Mouse (Mus musculus) liver, embryonic 16.5 days (tissue): Measurements from ENCODE around the gene Abhd10. TPM values are rescaled to one million over a fixed set of nuclear protein-coding genes. Genes with fewer than 3 reads are reported as not detected.
A peak's percentile ranks its signal among the peaks of the same experiment; 100 is the strongest.

Experiments
- ATAC-seq: fragments of 200-750 bp; cut with Nextera tagmentation; 2 replicates; pipeline ENCODE4 v1.8.0; 2017; ENCODE audit warnings: low read depth, mild to moderate bottlenecking, moderate number of reproducible peaks, moderate library complexity
- H3K27ac ChIP-seq: fragments of 300-500 bp; sonication (generic); 2 replicates; pipeline ENCODE4 v1.5.1; 2014; ENCODE audit warnings: mild to moderate bottlenecking, low read length
- H3K27me3 ChIP-seq: fragments of 300-500 bp; sonication (generic); 2 replicates; pipeline ENCODE4 v1.6.1; 2014; ENCODE audit warnings: low read depth, low read length, mixed read lengths; ENCODE audit not compliant: control insufficient read depth, insufficient read depth
- H3K36me3 ChIP-seq: fragments of 300-500 bp; sonication (generic); 2 replicates; pipeline ENCODE4 v1.6.1; 2014; ENCODE audit warnings: mild to moderate bottlenecking; ENCODE audit not compliant: control insufficient read depth, insufficient read depth
- H3K4me1 ChIP-seq: fragments of 300-500 bp; sonication (generic); 2 replicates; pipeline ENCODE4 v1.6.1; 2014; ENCODE audit warnings: low read depth, low read length, mixed read lengths; ENCODE audit not compliant: control insufficient read depth
- H3K4me2 ChIP-seq: fragments of 300-500 bp; sonication (generic); 2 replicates; pipeline ENCODE4 v1.6.1; 2014; ENCODE audit warnings: low read depth, low read length, mixed read lengths
- H3K4me3 ChIP-seq: fragments of 300-500 bp; sonication (generic); 2 replicates; pipeline ENCODE4 v1.5.1; 2014; ENCODE audit warnings: low read depth, mild to moderate bottlenecking, low read length
- H3K9ac ChIP-seq: fragments of 300-500 bp; sonication (generic); 2 replicates; pipeline ENCODE4 v1.6.1; 2014; ENCODE audit warnings: low read depth, low read length
- H3K9me3 ChIP-seq: fragments of 300-500 bp; sonication (generic); replicated peaks from 2 replicates; pipeline ENCODE4 v1.6.1; 2016; ENCODE audit warnings: low read length; ENCODE audit not compliant: control insufficient read depth
- WGBS: fragments of 180-500 bp; shearing (Covaris S2); extraction: QIAGEN DNeasy Blood & Tissue Kit; methylation state at CpG from one replicate; pipeline ENCODE4 v1.1.7; 2014; ENCODE audit not compliant: insufficient replicate concordance; 5-methylcytosine and 5-hydroxymethylcytosine counted together
- polyA plus RNA-seq: library from polyadenylated mRNA; unstranded; fragments of >200 nt; fragmentation: Nextera tagmentation; extraction: Ambion mirVana; gene quantifications from 2 replicates; pipeline ENCODE4 v1.2.1, GENCODE M21; 2015

Abhd10 gene
- polyA plus RNA-seq, 1 experiment from 2014 or later, result 13.6 TPM

GRCm38 (mm10) chr16:45743591-45744144 lies 913 bp upstream of the Abhd10 start:
- no peak overlapping the region for H3K27ac ChIP-seq
- ATAC-seq, result no peak
- no peaks in the 10 kb centered on the region for H3K9me3 ChIP-seq
- H3K4me2 ChIP-seq, result no peak overlapping the region
- no peak overlapping the region for H3K9ac ChIP-seq
- H3K27me3 ChIP-seq, result no peaks in the 10 kb centered on the region
- WGBS, result 74% methylated on average over 4 of the region's 4 CpGs
- peaks cover 9% of the 10 kb centered on the region for H3K4me1 ChIP-seq
- H3K4me3 ChIP-seq, result no peak overlapping the region
- H3K36me3 ChIP-seq, result no peaks in the 10 kb centered on the region

GRCm38 (mm10) chr16:45737880-45738279 lies 4.9 kb downstream of the Abhd10 start:
- no peak overlapping the region for H3K9ac ChIP-seq
- no peak for ATAC-seq
- H3K36me3 ChIP-seq, result peaks cover 11% of the 10 kb centered on the region
- no peak overlapping the region for H3K4me3 ChIP-seq
- WGBS, result 73% methylated on average over 8 of the region's 8 CpGs
- H3K27me3 ChIP-seq, result no peaks in the 10 kb centered on the region
- peaks cover 2% of the 10 kb centered on the region; the same call in 1 of the 2 replicates for H3K4me1 ChIP-seq
- H3K27ac ChIP-seq, result no peak overlapping the region
- H3K9me3 ChIP-seq, result no peaks in the 10 kb centered on the region
- H3K4me2 ChIP-seq, result no peak overlapping the region

- no peaks in the 10 kb centered on the region for H3K9me3 ChIP-seq
- H3K36me3 ChIP-seq, result peaks cover 14% of the 10 kb centered on the region
- WGBS, result 62% methylated on average over 3 of the region's 3 CpGs
- H3K9ac ChIP-seq, result no peak overlapping the region
- H3K4me1 ChIP-seq, result 0 out of 2 replicates have a peak, but pooled peaks cover 2% of the 10 kb centered on the region
- no peak for ATAC-seq
- H3K4me3 ChIP-seq, result no peak overlapping the region
- H3K4me2 ChIP-seq, result no peak overlapping the region
- no peak overlapping the region for H3K27ac ChIP-seq
- H3K27me3 ChIP-seq, result no peaks in the 10 kb centered on the region
Observed at GRCm38 (mm10) chr16:45736724-45737123, 6.0 kb downstream of the Abhd10 start.

GRCm38 (mm10) chr16:45729163-45729562 lies 13.6 kb downstream of the Abhd10 start:
- Histone ChIP-seq H3K36me3 (peaks cover 13% of the 10 kb centered on the region), H3K4me3 (no peak overlapping the region), H3K27ac (no peak overlapping the region), H3K27me3 (peaks cover 8% of the 10 kb centered on the region), H3K9ac (no peak overlapping the region), H3K4me1 (no peaks in the 10 kb centered on the region; the same call in 1 of the 2 replicates), H3K4me2 (no peak overlapping the region), H3K9me3 (no peaks in the 10 kb centered on the region)
- peak; percentile 51; the same call in 1 of the 2 replicates for ATAC-seq
- 70% methylated on average over 5 of the region's 5 CpGs for WGBS

- peaks cover 14% of the 10 kb centered on the region for H3K27me3 ChIP-seq
- H3K4me3 ChIP-seq, result peak overlapping the region; percentile 46
- H3K36me3 ChIP-seq, result no peaks in the 10 kb centered on the region
- peak overlapping the region; percentile 61 for H3K4me2 ChIP-seq
- 4% methylated on average over 10 of the region's 10 CpGs for WGBS
- H3K9me3 ChIP-seq, result no peaks in the 10 kb centered on the region
- H3K27ac ChIP-seq, result no peak overlapping the region
- ATAC-seq, result no peak
- H3K9ac ChIP-seq, result no peak overlapping the region
- H3K4me1 ChIP-seq, result no peaks in the 10 kb centered on the region; the same call in 1 of the 2 replicates
Observed at GRCm38 (mm10) chr16:45724742-45725102, 18.0 kb downstream of the Abhd10 start.

- 6% methylated on average over 30 of the region's 30 CpGs for WGBS
- Histone ChIP-seq H3K27me3 (peaks cover 14% of the 10 kb centered on the region), H3K27ac (no peak within 1 kb of the TSS), H3K9me3 (no peaks in the 10 kb centered on the region), H3K36me3 (no peaks in the 10 kb centered on the region), H3K4me3 (peak within 1 kb of the TSS; percentile 46), H3K4me1 (no peaks in the 10 kb centered on the region; the same call in 1 of the 2 replicates), H3K4me2 (peak within 1 kb of the TSS; percentile 61), H3K9ac (no peak within 1 kb of the TSS; the same call in 1 of the 2 replicates)
- ATAC-seq, result no peak
Observed at GRCm38 (mm10) chr16:45724061-45724741, 18.6 kb downstream of the Abhd10 start, which contains the start of gene Tagln3. Gene Tagln3, minus strand, starts transcription at chr16:45724608.

- H3K36me3 ChIP-seq, result no peaks in the 10 kb centered on the region
- ATAC-seq, result no peak
- H3K4me3 ChIP-seq, result no peak overlapping the region
- WGBS, result 46% methylated on average over 6 of the region's 6 CpGs
- no peaks in the 10 kb centered on the region; the same call in 1 of the 2 replicates for H3K4me1 ChIP-seq
- no peak overlapping the region for H3K4me2 ChIP-seq
- H3K9ac ChIP-seq, result no peak overlapping the region
- H3K9me3 ChIP-seq, result no peaks in the 10 kb centered on the region
- H3K27me3 ChIP-seq, result peaks cover 14% of the 10 kb centered on the region
- no peak overlapping the region for H3K27ac ChIP-seq
Observed at GRCm38 (mm10) chr16:45723172-45723901, 19.4 kb downstream of the Abhd10 start.

GRCm38 (mm10) chr16:45722460-45722951 lies 20.2 kb downstream of the Abhd10 start:
- no peaks in the 10 kb centered on the region; the same call in 1 of the 2 replicates for H3K4me1 ChIP-seq
- no peaks in the 10 kb centered on the region for H3K36me3 ChIP-seq
- no peak overlapping the region for H3K9ac ChIP-seq
- ATAC-seq, result no peak
- no peaks in the 10 kb centered on the region for H3K9me3 ChIP-seq
- no peak overlapping the region for H3K27ac ChIP-seq
- WGBS, result 51% methylated on average over 3 of the region's 3 CpGs
- H3K4me3 ChIP-seq, result no peak overlapping the region
- no peak overlapping the region for H3K4me2 ChIP-seq
- peaks cover 14% of the 10 kb centered on the region for H3K27me3 ChIP-seq
